Mouse (Mus musculus) embryo, embryonic 10 days (tissue): ENCODE measurements around the gene Ttll6.

ENCODE experiments used
- DNase-seq: peaks from one replicate; pipeline ENCODE4 v3.0.0-alpha.2; 2015; ENCODE audit warnings: low spot score

Ttll6 gene

DNA sequence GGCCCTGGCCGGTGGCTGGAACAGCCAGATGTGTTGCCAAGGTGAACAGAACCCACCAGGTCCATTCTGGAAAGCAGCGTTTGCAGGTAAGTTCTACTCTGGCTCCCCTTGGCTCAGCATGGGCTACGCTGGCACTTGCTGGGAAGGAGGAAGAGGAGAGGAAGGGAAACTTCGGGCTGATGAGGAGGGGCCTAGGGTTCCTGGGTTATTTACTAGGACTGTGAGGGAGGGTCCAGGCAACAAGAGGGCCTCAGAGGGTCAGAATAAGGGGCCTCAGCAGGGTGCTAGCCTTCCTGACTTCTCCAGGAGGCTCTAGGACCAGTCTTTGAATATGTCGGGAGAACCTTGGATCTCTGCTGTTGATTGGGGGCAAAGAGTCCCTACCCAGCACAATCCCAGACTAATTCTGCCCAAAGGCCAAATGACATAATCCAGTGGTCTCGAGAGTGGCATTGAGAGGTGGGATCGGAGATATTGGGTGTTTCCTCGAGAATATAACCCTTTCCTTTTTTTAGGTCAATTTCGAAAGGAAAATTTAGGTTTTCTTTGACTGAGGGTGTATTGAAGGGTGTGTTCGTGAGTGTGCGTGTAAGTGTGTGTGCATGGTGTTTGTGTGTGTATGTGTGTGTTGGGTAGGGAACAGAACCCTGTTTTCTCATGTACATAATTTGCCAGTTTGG, 61.5 kb downstream of the Ttll6 start:
- no peak for DNase-seq

DNA sequence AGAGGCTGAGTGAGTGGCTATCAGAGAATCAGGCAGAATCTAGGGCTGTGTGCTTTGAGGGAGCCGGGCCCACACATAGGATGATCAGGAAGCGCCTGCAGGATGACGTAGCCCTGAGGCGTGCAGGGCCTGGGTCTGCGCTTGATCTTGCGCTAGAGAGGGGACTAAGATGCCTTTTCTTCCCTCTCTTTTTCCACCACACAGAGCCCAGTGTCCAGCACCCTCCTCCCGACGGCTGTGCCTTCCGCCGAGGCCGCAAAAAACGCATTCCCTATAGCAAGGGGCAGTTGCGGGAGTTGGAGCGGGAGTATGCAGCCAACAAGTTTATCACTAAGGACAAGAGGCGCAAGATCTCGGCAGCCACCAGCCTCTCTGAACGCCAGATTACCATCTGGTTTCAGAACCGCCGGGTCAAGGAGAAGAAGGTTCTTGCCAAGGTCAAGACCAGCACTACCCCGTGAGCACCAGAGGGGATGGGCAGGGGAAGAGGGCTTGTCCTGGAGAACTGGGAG, 62.2 kb downstream of the Ttll6 start:
- no peak for DNase-seq

DNA sequence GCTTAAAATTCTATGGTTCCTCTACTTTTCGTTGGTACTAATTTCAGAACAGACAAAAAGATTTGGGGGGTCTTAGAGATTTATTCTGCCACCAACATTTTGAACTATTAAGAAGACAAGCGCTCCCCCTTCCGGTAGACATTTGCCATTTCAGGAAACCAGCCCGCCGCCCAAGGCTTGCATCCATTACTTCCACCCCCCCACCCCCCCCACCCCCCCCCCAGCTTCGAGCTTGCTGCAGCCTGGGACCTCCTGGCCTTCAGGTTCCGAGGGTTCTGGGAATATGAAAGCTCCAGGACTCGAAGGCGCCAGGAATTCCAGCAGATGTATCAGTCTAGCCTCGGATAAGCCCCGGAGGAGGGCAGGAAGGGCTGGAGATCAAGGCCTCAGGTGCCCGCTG, 65.1 kb downstream of the Ttll6 start:
- DNase-seq = no peak

DNA sequence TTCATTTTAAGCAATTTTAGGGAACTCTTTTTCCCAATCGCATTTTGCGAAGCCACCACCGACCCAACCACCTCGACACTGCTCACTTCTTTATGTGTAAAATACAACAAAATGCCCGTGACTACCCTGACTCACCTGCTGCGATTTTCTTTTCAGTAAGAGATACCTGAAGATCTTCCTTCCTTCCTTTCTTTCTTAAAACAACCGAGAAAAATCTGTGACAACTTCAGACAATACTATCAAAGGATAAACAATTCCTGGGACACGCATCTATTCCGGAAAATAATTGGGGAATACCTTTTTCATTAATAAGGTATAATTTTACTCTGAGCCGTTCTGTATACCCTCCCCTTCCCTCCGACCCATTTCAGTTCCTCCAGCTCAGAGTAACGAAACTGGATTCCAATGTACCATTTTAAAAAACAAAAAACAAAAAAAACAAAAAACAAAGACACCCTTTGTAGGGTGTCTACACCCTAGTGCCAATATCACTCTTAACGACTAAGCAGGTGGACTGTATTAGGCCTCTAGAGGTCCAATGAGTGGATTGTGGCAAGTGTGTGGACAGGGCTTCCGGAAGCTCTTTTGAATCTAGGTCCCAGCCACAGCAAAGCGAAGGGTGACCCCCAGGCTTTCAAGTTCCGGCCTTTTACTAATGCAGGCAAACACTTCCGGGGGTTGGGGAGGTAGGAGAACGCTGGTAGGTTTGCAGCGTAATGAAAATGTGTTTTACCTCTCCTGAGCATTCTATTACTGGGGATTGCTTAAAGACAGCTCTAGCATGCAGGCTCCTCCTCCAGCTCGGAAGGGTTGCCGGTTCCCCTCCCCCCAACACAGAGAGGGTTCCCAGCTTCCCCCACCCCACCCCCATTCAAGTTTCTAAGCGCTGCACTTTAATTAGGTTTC, 65.8 kb downstream of the Ttll6 start:
- no peak for DNase-seq

DNA sequence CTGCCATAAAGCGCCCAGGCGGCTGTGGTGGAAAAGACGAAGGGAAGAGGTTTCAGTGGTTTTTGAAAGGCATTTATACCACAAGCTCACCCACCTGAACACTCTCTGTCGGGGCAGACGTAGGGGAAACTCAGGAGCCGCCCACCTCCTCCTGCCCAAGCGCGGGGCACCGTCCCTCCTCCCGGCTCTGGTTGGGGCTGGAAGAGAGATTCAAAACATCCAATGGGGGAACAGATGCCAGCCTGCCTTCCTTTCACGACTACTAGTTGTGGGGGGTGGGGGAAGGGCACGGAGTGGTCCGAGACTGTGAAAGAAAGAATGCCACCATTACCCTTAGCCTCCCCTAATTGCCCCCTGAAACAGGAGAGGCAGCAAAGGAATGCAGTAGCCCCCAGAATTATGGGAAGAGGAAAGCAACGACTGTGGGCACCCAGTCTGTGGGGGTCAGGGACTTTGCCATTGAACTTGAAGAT, 66.6 kb downstream of the Ttll6 start:
- DNase-seq = no peak

DNA sequence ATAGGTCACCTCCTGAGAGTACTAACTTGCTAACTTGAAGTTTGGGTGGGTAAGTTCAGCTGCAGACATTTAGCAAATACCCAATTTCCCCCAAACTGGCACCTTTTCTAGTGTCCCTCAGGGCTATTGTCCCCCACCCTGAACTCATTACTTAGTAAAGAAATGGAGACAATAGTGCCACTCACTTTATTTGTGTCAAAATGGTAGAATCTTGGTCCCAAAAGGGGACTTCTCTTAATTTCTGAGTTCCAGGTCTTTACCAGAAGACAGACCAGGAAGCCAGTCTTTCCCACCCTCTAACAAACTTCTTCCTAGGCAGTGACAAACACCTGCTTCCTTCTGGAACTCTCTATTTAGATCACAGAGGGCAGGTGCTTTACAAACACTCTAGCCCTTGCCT, 68.2 kb downstream of the Ttll6 start:
- DNase-seq = no peak

DNA sequence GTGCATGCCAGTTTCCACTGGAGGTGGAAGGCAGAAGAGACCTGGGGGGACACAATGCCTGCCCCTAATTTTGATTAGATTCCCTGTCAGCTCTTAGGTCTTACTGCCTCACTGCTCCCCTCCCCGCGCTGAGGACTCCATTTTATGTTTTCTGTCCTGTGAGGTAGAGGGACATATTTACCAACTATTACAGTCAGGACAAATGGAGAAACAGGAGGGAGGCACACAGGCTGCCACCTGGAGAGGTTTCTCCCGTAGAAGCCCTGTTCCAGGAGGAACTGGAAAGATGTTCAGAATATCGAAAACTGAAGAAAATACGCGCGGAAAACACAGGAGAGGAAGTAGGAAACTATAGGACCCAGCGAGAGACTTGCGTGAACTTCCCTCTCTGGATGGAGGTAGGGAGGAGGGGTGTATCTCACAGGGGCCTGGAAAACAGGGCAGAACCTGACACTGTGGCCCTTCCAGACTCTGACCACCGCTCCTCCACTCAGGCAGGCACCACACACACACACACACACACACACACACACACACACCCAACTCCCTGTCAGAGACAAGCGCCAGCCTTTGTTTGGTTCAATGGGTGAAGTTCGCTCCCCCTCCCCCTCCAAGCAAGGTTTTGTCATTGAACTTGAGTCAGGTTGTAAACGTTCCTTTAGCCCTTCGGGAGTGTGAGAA, 69.0 kb downstream of the Ttll6 start:
- DNase-seq = no peak

DNA sequence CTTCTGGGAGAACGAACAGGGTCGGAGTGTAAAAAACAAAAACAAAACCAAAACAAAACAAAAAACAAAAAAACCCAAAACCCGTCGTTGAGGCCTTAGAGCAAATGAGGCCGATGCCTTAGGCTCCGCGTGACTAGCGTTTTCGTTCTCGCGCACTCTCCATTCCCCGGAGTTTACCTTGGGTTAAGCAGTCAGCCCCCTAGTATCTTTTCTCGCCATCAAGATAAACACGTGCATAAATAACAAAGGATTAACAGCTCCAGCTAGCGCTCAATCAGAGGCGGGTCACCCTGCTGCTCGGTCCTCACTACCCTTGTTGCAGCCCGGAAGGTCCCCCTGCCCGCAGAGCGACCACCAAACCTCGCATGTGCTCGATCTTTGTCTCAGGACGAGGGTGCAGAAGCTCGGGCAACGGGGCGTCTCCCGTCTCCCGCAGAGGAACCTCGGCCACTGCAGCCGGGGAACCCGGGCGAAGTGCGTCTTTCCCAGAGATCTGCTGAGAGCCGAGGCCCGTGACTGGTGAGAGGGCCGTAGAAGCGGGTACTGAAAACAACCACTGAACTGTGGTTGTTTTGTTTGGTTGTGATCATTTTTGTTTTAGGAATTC, 69.7 kb downstream of the Ttll6 start:
- DNase-seq = no peak

DNA sequence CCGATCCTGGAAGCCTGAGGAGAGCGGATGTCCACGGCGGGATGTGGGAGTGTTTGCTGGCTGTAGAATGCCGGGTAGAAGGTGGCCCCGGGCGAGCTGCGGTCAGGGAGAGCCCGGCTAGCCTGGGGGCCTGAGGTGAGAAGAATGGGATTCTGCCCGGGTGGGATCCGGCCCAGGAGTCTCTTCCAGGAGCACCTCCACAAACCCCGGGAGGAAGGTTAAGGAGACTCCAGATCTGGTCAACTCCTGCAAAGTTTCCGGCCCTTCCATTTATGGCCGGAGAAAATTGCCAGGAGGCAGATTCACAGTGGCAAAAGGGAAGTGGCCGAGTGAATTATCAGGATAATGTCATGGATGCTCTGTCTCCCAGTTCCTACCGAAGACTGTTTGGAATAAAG, 70.2 kb downstream of the Ttll6 start:
- DNase-seq = no peak

DNA sequence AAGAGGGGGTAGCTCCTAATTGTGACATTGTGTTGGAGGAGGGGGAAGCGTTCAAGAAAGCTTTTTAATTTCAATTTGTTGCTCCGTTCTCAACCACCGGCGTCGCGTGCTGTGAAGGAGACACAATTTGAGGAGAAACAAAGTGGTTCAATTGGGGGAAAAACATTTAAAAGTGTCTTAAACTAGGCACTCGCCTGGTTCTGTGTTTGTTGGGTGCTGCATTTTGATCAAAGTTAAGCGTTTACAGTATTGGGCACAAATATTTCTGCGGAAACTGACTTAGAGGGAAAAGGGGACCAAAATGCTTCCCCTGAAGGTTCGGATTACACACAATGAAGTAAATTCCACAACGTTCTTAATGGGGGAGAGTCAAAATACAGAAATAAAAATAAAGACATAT, 70.8 kb downstream of the Ttll6 start:
- DNase-seq = no peak

DNA sequence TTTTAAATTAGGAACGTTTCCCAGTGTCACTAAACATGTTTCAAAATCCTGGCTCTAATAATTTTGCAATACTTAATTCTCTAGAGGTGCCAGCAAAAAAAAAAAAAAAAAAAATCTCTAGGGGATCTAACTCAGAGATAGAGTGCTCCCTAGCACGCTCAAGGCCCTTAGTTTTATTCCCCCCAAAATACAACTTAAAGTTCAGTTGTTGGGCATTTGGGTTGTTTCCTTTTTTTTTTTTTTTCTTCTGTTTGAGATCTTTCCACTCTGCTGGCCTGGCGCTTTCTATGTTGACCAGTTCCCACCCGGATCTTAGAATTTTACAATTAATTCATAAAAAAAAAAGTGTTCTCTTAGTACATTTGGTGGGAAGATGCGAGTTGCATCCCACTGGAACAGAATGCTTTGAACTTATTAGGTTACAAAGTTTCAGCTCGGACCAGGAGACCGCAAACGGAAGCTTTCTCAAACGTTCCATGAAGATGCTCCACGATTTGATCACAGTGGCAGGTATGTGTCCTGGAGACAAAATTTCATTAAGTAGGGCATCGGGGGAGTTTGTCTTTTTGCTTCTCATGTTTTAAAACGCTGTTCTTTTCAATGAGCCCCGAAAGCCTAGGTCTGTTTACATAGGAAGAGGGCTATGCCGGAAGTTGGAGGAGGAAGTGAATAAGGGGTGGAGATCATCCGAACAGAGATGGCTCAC, 72.0 kb downstream of the Ttll6 start:
- no peak for DNase-seq
